Mouse (Mus musculus) olfactory bulb, adult 2 months (tissue): ENCODE results near the gene Akt3.

ENCODE experiments used
- CTCF ChIP-seq: fragments of 200-500 bp; IDR thresholded peaks from 2 replicates; pipeline ENCODE4 v1.5.1; 2012; ENCODE audit warnings: low read depth, mild to moderate bottlenecking, low read length, moderate library complexity; ENCODE audit not compliant: insufficient read depth
- POLR2A ChIP-seq: fragments of 200-500 bp; IDR thresholded peaks from 2 replicates; pipeline ENCODE4 v1.6.1; 2012; ENCODE audit warnings: mild to moderate bottlenecking, low read depth, low read length, moderate library complexity; ENCODE audit not compliant: insufficient read depth

- TF ChIP-seq CTCF: no peak
- no peak for TF ChIP-seq POLR2A
Measured at GRCm38 (mm10) chr1:177248638-177249037, 9.4 kb downstream of the Akt3 start.
